Mouse (Mus musculus) gastrocnemius, postnatal 4 days (tissue): ENCODE measurements at regions not wholly inside any gene's neighbourhood (a gene's known extent, or its start where the extent isn't known, plus 50 kb on each side); places are given as distances from the start of the nearest gene placed in this dataset.

Source experiments
- DNase-seq, 2 experiments: peaks; one replicate each; pipeline ENCODE4 v3.0.0; 2021 to 2022; ENCODE audit warnings: low spot score in 2 of 2, mixed read lengths in 2 of 2

- DNase-seq = peak; percentile 60 to 86
Observed at GRCm38 (mm10) chr13:28757846-28758522, 195.5 kb downstream of the Sox4 start.

- DNase-seq = peak in 1 of 2 experiments; percentile 44
Observed at GRCm38 (mm10) chr13:28756915-28757765, 196.4 kb downstream of the Sox4 start.

GRCm38 (mm10) chr13:28754207-28754606, 199.3 kb downstream of the Sox4 start:
- no peak for DNase-seq

- no peak for DNase-seq
Observed at GRCm38 (mm10) chr13:28750949-28751692, 202.4 kb downstream of the Sox4 start.

GRCm38 (mm10) chr13:28740158-28740670, 213.3 kb downstream of the Sox4 start:
- no peak for DNase-seq

- DNase-seq = no peak
Observed at GRCm38 (mm10) chr13:28738160-28739100, 215.1 kb downstream of the Sox4 start.

GRCm38 (mm10) chr13:28732475-28732874, 221.0 kb downstream of the Sox4 start:
- no peak for DNase-seq

- DNase-seq = no peak
Observed at GRCm38 (mm10) chr13:28732036-28732435, 221.5 kb downstream of the Sox4 start.

- no peak for DNase-seq
Observed at GRCm38 (mm10) chr13:28730059-28730580, 223.4 kb downstream of the Sox4 start.

GRCm38 (mm10) chr13:28728768-28729167, 224.7 kb downstream of the Sox4 start:
- DNase-seq = no peak

- DNase-seq = no peak
Observed at GRCm38 (mm10) chr13:28724300-28724699, 229.2 kb downstream of the Sox4 start.

GRCm38 (mm10) chr13:28722074-28722473, 231.4 kb downstream of the Sox4 start:
- no peak for DNase-seq

- DNase-seq = peak in 1 of 2 experiments; percentile 33
Observed at GRCm38 (mm10) chr13:28721548-28721981, 231.9 kb downstream of the Sox4 start.

GRCm38 (mm10) chr13:28720639-28721239, 232.8 kb downstream of the Sox4 start:
- no peak for DNase-seq

- no peak for DNase-seq
Observed at GRCm38 (mm10) chr13:28720169-28720568, 233.3 kb downstream of the Sox4 start.

GRCm38 (mm10) chr13:28718868-28719265, 234.6 kb downstream of the Sox4 start:
- no peak for DNase-seq

- DNase-seq = peak in 1 of 2 experiments; percentile 50
Observed at GRCm38 (mm10) chr13:28718169-28718867, 235.2 kb downstream of the Sox4 start.

GRCm38 (mm10) chr13:28717404-28717803, 236.1 kb downstream of the Sox4 start:
- DNase-seq = no peak

GRCm38 (mm10) chr13:28709966-28710365, 243.5 kb downstream of the Sox4 start:
- DNase-seq = no peak
